Mouse (Mus musculus) limb, embryonic 10.5 days (tissue): ENCODE data around the gene Sugp2. TPM values are rescaled to one million over a fixed set of nuclear protein-coding genes. Genes with fewer than 3 reads are reported as not detected.

ENCODE experiments used
- DNase-seq: peaks from one replicate; pipeline ENCODE4 v3.0.0-alpha.2; 2017; ENCODE audit warnings: low spot score
- H3K27ac ChIP-seq: fragments of 300-500 bp; sonication (generic); 2 replicates; pipeline ENCODE4 v1.5.1; 2016; ENCODE audit warnings: mild to moderate bottlenecking
- H3K27me3 ChIP-seq: fragments of 300-500 bp; sonication (generic); 2 replicates; pipeline ENCODE4 v1.6.1; 2016; ENCODE audit warnings: low read depth, mild to moderate bottlenecking; ENCODE audit not compliant: poor library complexity, severe bottlenecking
- H3K36me3 ChIP-seq: fragments of 300-500 bp; sonication (generic); 2 replicates; pipeline ENCODE4 v1.6.1; 2016; ENCODE audit warnings: mild to moderate bottlenecking, moderate library complexity
- H3K4me1 ChIP-seq: fragments of 300-500 bp; sonication (generic); 2 replicates; pipeline ENCODE4 v1.6.1; 2016
- H3K4me3 ChIP-seq: fragments of 300-500 bp; sonication (generic); 2 replicates; pipeline ENCODE4 v1.5.1; 2016; ENCODE audit warnings: mild to moderate bottlenecking, moderate library complexity
- H3K9me3 ChIP-seq: fragments of 300-500 bp; sonication (generic); replicated peaks from 2 replicates; pipeline ENCODE4 v1.6.1; 2016; ENCODE audit warnings: mild to moderate bottlenecking
- WGBS: fragments of 180-500 bp; shearing (Covaris S2); methylation state at CpG from one replicate; pipeline ENCODE4 v1.1.7; 2016; 5-methylcytosine and 5-hydroxymethylcytosine counted together
- polyA plus RNA-seq: library from polyadenylated mRNA; unstranded; fragments of >200 nt; fragmentation: Nextera tagmentation; extraction: Ambion mirVana; gene quantifications from 2 replicates; pipeline ENCODE4 v1.2.1, GENCODE M21; 2016

Gene Sugp2
- polyA plus RNA-seq, 1 experiment from 2014 or later: 51.4 TPM

- Histone ChIP-seq H3K4me1 (peaks cover 16% of the 10 kb centered on the region), H3K4me3 (no peak overlapping the region), H3K27ac (no peak overlapping the region), H3K9me3 (no peaks in the 10 kb centered on the region), H3K36me3 (no peaks in the 10 kb centered on the region), H3K27me3 (no peaks in the 10 kb centered on the region)
- WGBS: 57% methylated on average over 3 of the region's 3 CpGs
- DNase-seq: no peak
Observed at GRCm38 (mm10) chr8:70272949-70273348, 38.9 kb downstream of the Sugp2 start.

- H3K9me3 ChIP-seq: no peaks in the 10 kb centered on the region
- no peak overlapping the region for H3K27ac ChIP-seq
- H3K4me1 ChIP-seq: peaks cover 26% of the 10 kb centered on the region
- no peaks in the 10 kb centered on the region for H3K36me3 ChIP-seq
- no peaks in the 10 kb centered on the region for H3K27me3 ChIP-seq
- H3K4me3 ChIP-seq: no peak overlapping the region
- no peak for DNase-seq
Observed at GRCm38 (mm10) chr8:70274350-70274749, 40.3 kb downstream of the Sugp2 start.

- Histone ChIP-seq H3K27ac (no peak overlapping the region), H3K4me1 (peaks cover 40% of the 10 kb centered on the region), H3K4me3 (no peak overlapping the region), H3K27me3 (no peaks in the 10 kb centered on the region), H3K9me3 (no peaks in the 10 kb centered on the region), H3K36me3 (no peaks in the 10 kb centered on the region)
- 93% methylated on average over 3 of the region's 3 CpGs for WGBS
- no peak for DNase-seq
Observed at GRCm38 (mm10) chr8:70276476-70276875, 42.5 kb downstream of the Sugp2 start.

DNA sequence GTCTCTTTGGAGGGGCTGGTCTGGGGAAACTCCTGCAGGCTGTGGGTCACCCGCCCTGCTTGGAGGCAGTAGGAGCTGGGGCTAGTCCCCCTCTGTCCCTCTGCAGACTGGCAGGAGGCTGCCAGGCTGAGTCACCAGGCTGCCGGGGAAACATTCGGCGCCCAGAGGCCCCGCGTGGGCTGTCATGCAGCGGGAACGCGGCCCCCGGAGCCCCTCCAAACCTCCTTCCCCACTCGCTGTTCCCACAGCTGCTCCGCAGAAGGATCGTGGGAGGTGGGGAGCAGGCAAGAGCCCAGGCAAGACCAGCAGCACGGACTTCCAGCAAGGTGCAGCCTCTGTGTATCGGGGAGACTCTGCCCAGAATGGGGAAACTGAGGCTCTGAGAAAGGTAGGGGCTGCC is 44.1 kb downstream of the Sugp2 start:
- Histone ChIP-seq H3K27me3 (no peaks in the 10 kb centered on the region), H3K4me3 (no peak overlapping the region), H3K36me3 (0 out of 2 replicates have a peak, but pooled peaks cover 2% of the 10 kb centered on the region), H3K9me3 (no peaks in the 10 kb centered on the region), H3K4me1 (peaks cover 46% of the 10 kb centered on the region), H3K27ac (peak overlapping the region; percentile 37; the same call in 1 of the 2 replicates)
- DNase-seq: no peak
- 72% methylated on average over 15 of the region's 15 CpGs for WGBS

GRCm38 (mm10) chr8:70279266-70279665 is 45.2 kb downstream of the Sugp2 start:
- Histone ChIP-seq H3K9me3 (no peaks in the 10 kb centered on the region), H3K27ac (peak overlapping the region; percentile 47; the same call in 1 of the 2 replicates), H3K4me1 (peaks cover 54% of the 10 kb centered on the region), H3K36me3 (0 out of 2 replicates have a peak, but pooled peaks cover 4% of the 10 kb centered on the region), H3K27me3 (no peaks in the 10 kb centered on the region), H3K4me3 (no peak overlapping the region)
- DNase-seq: no peak
- 57% methylated on average over 8 of the region's 8 CpGs for WGBS

DNA sequence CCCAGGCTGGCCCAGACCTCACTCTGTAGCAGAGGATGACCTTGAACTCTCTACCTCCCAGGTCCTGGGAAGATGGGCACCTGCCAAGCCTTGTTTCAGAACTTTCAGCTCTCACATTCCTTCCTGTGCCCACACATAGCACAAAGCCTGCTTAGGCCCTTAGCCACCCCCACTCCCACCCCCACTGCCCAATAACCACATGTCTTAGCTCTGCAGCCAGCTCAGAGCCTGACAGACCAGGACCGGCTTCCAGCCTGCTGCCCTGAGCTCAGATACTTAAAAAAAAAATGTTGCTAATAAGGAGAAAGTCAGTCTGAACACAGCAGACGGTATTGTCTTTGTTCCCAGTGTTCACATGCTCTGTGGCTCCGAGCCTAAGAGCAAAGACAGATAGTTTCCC is 47.0 kb downstream of the Sugp2 start:
- Histone ChIP-seq H3K9me3 (no peaks in the 10 kb centered on the region), H3K36me3 (peaks cover 21% of the 10 kb centered on the region), H3K4me1 (peaks cover 61% of the 10 kb centered on the region), H3K27ac (peak overlapping the region; percentile 42), H3K27me3 (no peaks in the 10 kb centered on the region), H3K4me3 (no peak overlapping the region)
- 64% methylated on average over 3 of the region's 3 CpGs for WGBS
- DNase-seq: no peak

DNA sequence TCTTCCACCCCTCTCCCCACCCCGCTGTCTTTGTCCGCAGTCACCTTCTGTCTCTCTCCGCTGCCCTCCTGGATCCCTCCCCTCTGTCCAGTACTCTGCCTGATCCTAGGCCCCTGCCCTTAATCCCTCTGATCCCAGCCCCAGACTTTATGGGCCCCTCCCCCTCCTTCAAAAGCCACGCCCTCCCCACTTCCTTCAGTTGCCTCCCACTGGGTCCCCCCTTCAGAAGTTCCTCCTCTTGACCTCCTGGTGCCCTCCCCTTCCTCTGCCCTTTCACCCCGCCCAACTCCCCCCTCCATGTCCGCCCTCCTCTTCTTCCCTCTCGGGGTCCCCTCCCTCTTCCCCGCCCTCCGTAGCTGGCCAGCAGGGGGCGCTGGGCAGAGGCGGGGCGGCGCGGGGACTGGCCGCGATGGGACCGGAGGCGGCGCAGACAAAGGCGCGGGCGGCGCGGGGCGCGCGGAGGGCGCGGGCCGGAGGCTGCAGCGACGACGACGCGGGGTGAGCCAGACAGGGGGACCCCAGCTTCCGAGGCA is 48.6 kb downstream of the Sugp2 start, which contains the start of gene Homer3:
Gene Homer3, plus strand, starts transcription at position 225 of the 533 bp plus-strand sequence.
- Histone ChIP-seq H3K36me3 (peaks cover 38% of the 10 kb centered on the region), H3K4me1 (peaks cover 60% of the 10 kb centered on the region), H3K27me3 (no peaks in the 10 kb centered on the region), H3K9me3 (no peaks in the 10 kb centered on the region), H3K27ac (peak within 1 kb of the TSS; percentile 99), H3K4me3 (peak within 1 kb of the TSS; percentile 93)
- peak; percentile 97 for DNase-seq
- WGBS: 1% methylated on average over 36 of the region's 36 CpGs

DNA sequence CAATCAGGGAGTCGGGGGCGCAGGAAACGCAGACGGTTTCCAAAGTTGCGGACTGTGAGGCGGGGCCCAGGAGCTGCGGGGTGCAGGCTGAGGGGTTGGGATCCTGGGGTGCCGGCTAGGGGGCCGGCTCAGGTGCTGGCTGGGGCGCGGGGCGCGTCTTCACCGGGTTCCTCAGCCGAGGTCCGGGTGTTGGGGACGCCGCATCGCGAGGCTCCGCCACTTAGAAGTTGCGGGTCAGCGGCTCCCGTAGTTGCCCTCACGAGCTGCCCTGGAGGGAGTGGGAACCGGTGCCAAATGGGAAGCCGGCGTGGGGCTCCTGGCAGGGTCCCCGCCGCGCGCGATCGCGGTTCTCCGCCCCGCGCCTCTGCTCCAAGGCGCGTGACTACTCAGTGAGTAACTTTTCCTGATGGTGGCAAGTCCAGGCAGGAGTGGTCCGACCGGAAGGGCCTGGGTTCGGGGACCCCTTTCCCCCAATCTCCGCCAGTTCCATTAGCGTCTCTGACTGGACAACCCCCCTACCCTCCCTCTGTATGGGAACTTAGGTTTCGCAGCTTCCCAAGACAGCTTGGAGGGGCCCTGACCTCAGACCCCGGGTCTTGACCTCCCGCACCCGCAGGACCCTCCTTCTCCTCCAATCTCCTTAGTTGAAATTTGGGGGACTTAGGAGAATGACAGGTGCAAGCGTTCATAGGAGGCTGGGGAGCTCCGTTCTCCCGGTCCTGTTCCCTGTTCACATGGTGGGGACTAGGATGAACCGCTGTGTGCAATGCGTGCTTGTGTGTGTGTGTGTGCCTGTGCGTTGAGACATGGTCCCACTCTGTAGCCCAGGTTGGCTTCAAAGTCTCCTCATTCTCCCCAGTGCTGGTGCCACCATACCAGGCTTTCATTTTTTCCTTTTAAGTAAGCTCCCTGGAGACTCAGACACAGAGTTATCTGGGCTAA is 49.4 kb downstream of the Sugp2 start:
- peak; percentile 54 for DNase-seq
- H3K4me1 ChIP-seq: peaks cover 52% of the 10 kb centered on the region
- peak overlapping the region; percentile 99 for H3K27ac ChIP-seq
- WGBS: 1% methylated on average over 54 of the region's 55 CpGs
- peak overlapping the region; percentile 93 for H3K4me3 ChIP-seq
- H3K9me3 ChIP-seq: no peaks in the 10 kb centered on the region
- H3K27me3 ChIP-seq: no peaks in the 10 kb centered on the region
- peaks cover 45% of the 10 kb centered on the region for H3K36me3 ChIP-seq

- Histone ChIP-seq H3K27me3 (no peaks in the 10 kb centered on the region), H3K27ac (no peak overlapping the region), H3K4me1 (peaks cover 46% of the 10 kb centered on the region), H3K4me3 (peak overlapping the region; percentile 93), H3K9me3 (no peaks in the 10 kb centered on the region), H3K36me3 (peaks cover 55% of the 10 kb centered on the region)
- 86% methylated on average over 5 of the region's 5 CpGs for WGBS
- DNase-seq: no peak
Observed at GRCm38 (mm10) chr8:70284421-70284820, 50.4 kb downstream of the Sugp2 start.

GRCm38 (mm10) chr8:70285304-70285703 is 51.3 kb downstream of the Sugp2 start:
- no peak for DNase-seq
- H3K36me3 ChIP-seq: peaks cover 64% of the 10 kb centered on the region
- WGBS: 96% methylated on average over 15 of the region's 15 CpGs

DNA sequence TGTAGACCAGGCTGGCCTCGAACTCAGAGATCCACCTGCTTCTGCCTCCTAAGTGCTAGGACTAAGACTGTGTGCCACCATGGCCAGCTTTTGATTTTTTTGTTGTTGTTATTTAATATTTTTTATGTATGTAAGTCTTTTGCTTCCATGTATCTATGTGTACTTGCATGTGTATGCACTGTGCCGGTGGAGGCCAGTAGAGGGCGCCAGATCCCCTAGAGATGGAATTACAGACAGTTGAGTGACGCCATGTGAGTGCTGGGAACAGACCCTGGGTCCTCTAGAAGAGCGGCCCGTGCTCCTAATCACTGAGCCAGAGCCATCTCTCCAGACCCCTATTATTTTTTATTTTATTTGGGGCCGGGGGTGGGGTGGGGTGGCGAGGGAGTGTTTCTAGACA is 52.7 kb downstream of the Sugp2 start:
- H3K9me3 ChIP-seq: no peaks in the 10 kb centered on the region
- peaks cover 30% of the 10 kb centered on the region for H3K4me1 ChIP-seq
- no peak overlapping the region for H3K4me3 ChIP-seq
- no peak for DNase-seq
- H3K27ac ChIP-seq: no peak overlapping the region
- peaks cover 78% of the 10 kb centered on the region for H3K36me3 ChIP-seq
- WGBS: 90% methylated on average over 8 of the region's 8 CpGs
- H3K27me3 ChIP-seq: no peaks in the 10 kb centered on the region

More at GRCm38 (mm10) chr8:70285304-70285703, 51.3 kb downstream of the Sugp2 start:
- no peaks in the 10 kb centered on the region for H3K9me3 ChIP-seq
- H3K4me3 ChIP-seq: no peak overlapping the region
- H3K27me3 ChIP-seq: no peaks in the 10 kb centered on the region
- H3K4me1 ChIP-seq: peaks cover 44% of the 10 kb centered on the region
- no peak overlapping the region for H3K27ac ChIP-seq

DNA sequence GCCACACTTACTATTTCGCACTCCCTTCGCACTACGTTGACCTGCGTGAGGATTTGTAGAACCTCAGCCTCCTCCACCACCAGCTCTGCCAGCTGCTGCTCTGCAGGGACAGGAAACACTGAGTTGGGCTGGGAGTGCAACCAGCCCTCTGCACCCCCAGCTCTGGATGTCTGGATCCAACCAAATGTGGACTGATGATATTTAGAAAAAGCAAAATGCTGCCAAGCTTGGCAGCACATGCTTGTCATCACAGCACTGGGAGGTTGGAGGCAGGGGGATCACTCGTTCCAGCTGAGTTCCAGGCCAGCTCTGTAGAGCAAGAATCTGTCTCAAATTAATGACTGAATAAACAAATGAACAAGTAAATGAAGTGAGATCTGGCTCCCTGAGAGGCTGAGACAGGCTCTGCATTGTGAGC is 60.0 kb downstream of the Sugp2 start:
- no peaks in the 10 kb centered on the region for H3K27me3 ChIP-seq
- peaks cover 12% of the 10 kb centered on the region; the same call in 1 of the 2 replicates for H3K4me1 ChIP-seq
- no peak overlapping the region for H3K27ac ChIP-seq
- no peaks in the 10 kb centered on the region for H3K9me3 ChIP-seq
- no peak for DNase-seq
- peaks cover 97% of the 10 kb centered on the region for H3K36me3 ChIP-seq
- 69% methylated on average over 5 of the region's 5 CpGs for WGBS
- no peak overlapping the region for H3K4me3 ChIP-seq

DNA sequence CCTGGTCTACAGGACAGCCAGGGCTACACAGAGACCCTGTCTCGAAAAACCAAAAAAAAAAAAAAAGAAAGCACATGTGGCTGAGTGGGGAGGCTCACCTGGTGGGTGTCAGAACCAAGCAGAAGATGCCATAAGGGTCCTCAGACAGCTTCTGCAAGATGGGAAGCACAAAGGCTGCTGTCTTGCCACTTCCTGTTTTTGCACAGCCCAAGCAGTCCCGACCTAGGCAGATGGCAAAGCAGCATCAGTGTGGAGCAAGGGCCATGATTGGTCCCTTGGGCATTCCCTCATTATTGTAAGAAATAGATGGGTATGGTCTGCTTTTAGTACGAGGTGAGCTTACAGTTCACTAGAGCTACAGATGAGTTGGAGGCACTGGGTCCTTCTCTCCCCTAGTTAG is 66.9 kb downstream of the Sugp2 start:
- Histone ChIP-seq H3K4me3 (0 out of 2 replicates have a peak overlapping the region, but pooled peaks have one; percentile 13), H3K36me3 (peaks cover 69% of the 10 kb centered on the region)
- WGBS: 82% methylated on average over 3 of the region's 3 CpGs

More for the DNA sequence above, 66.9 kb downstream of the Sugp2 start:
- DNase-seq: no peak
- Histone ChIP-seq H3K4me1 (peaks cover 25% of the 10 kb centered on the region), H3K9me3 (no peaks in the 10 kb centered on the region), H3K27ac (no peak overlapping the region), H3K27me3 (no peaks in the 10 kb centered on the region)
